Mouse (Mus musculus) limb, embryonic 15.5 days (tissue): ENCODE data around the gene Anapc4. TPM values are rescaled to one million over a fixed set of nuclear protein-coding genes. Genes with fewer than 3 reads are reported as not detected.

Experiments
- ATAC-seq: fragments of 200-750 bp; cut with Nextera tagmentation; 2 replicates; pipeline ENCODE4 v1.8.0; 2017; ENCODE audit warnings: low read depth, moderate TSS enrichment; ENCODE audit not compliant: insufficient number of reproducible peaks, low FRiP score, low TSS enrichment
- H3K27ac ChIP-seq: fragments of 300-500 bp; sonication (generic); 2 replicates; pipeline ENCODE4 v1.5.1; 2015; ENCODE audit warnings: moderate library complexity, mild to moderate bottlenecking, inconsistent platforms
- H3K27me3 ChIP-seq: fragments of 300-500 bp; sonication (generic); 2 replicates; pipeline ENCODE4 v1.6.1; 2015; ENCODE audit warnings: inconsistent platforms
- H3K36me3 ChIP-seq: fragments of 300-500 bp; sonication (generic); 2 replicates; pipeline ENCODE4 v1.6.1; 2015; ENCODE audit warnings: inconsistent platforms
- H3K4me1 ChIP-seq: fragments of 300-500 bp; sonication (generic); 2 replicates; pipeline ENCODE4 v1.6.1; 2015; ENCODE audit warnings: inconsistent platforms
- H3K4me2 ChIP-seq: fragments of 300-500 bp; sonication (generic); 2 replicates; pipeline ENCODE4 v1.6.1; 2015; ENCODE audit warnings: mild to moderate bottlenecking, inconsistent platforms
- H3K4me3 ChIP-seq: fragments of 300-500 bp; sonication (generic); 2 replicates; pipeline ENCODE4 v1.5.1; 2015; ENCODE audit warnings: mild to moderate bottlenecking, inconsistent platforms
- H3K9ac ChIP-seq: fragments of 300-500 bp; sonication (generic); 2 replicates; pipeline ENCODE4 v1.6.1; 2015; ENCODE audit warnings: inconsistent platforms
- H3K9me3 ChIP-seq: fragments of 300-500 bp; sonication (generic); 2 replicates; pipeline ENCODE4 v1.6.1; 2016; ENCODE audit warnings: inconsistent platforms
- WGBS: fragments of 180-500 bp; shearing (Covaris S2); methylation state at CpG from one replicate; pipeline ENCODE4 v1.1.7; 2015; 5-methylcytosine and 5-hydroxymethylcytosine counted together
- polyA plus RNA-seq: library from polyadenylated mRNA; unstranded; fragments of >200 nt; fragmentation: Nextera tagmentation; extraction: Ambion mirVana; gene quantifications from 2 replicates; pipeline ENCODE4 v1.2.1, GENCODE M21; 2015

Anapc4 gene
- polyA plus RNA-seq, 1 experiment from 2014 or later: 106 TPM

- 85% methylated on average over 10 of the region's 10 CpGs for WGBS
- no peak overlapping the region for H3K27ac ChIP-seq
- H3K4me1 ChIP-seq: 0 out of 2 replicates have a peak, but pooled peaks cover 3% of the 10 kb centered on the region
- no peaks in the 10 kb centered on the region for H3K36me3 ChIP-seq
- ATAC-seq: no peak
- H3K4me3 ChIP-seq: no peak overlapping the region
- no peak overlapping the region for H3K4me2 ChIP-seq
- H3K9ac ChIP-seq: no peak overlapping the region
- no peaks in the 10 kb centered on the region for H3K9me3 ChIP-seq
- no peaks in the 10 kb centered on the region for H3K27me3 ChIP-seq
These were observed 77.6 kb downstream of the Anapc4 start for GRCm38 (mm10) chr5:52911286-52911870.

GRCm38 (mm10) chr5:52913711-52914110 lies 79.9 kb downstream of the Anapc4 start:
- H3K27ac ChIP-seq: no peak overlapping the region
- no peak for ATAC-seq
- H3K4me1 ChIP-seq: 0 out of 2 replicates have a peak, but pooled peaks cover 3% of the 10 kb centered on the region
- H3K27me3 ChIP-seq: no peaks in the 10 kb centered on the region
- no peak overlapping the region for H3K4me2 ChIP-seq
- no peak overlapping the region for H3K9ac ChIP-seq
- H3K4me3 ChIP-seq: no peak overlapping the region
- no peaks in the 10 kb centered on the region for H3K9me3 ChIP-seq
- 81% methylated on average over 7 of the region's 7 CpGs for WGBS
- no peaks in the 10 kb centered on the region for H3K36me3 ChIP-seq

DNA sequence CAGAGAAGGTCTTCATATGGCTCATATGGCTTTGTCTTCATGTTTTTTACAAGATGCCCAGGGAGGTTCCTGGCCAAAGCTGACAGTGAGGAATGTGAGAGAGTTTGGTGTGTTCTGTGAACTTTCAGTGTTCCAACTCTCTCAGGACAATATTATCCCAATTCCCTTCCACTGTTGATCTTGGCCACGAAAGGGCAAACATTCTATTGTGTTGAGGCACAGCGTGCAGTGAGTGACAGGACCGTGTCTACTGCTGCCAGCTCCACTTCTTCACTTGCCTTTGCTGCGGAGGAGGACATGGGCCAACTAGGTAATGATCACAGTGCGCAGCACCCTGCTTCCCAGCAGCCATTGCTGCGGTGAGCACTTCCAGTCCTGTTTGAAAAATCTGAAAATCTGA lies 82.4 kb downstream of the Anapc4 start:
- Histone ChIP-seq H3K9me3 (no peaks in the 10 kb centered on the region), H3K27me3 (no peaks in the 10 kb centered on the region), H3K4me3 (no peak overlapping the region), H3K4me2 (no peak overlapping the region), H3K27ac (no peak overlapping the region), H3K36me3 (no peaks in the 10 kb centered on the region), H3K9ac (no peak overlapping the region), H3K4me1 (no peaks in the 10 kb centered on the region)
- no peak for ATAC-seq
- 84% methylated on average over 6 of the region's 6 CpGs for WGBS

Other genes starting within 250 kb of the Anapc4 start
- 7.9 and 8.5 TPM in 2 replicates for gene Sepsecs, start 164.3 kb upstream of the Anapc4 start, polyA plus RNA-seq
- 16.9 and 19.0 TPM in 2 replicates for gene Pi4k2b, start 92.4 kb upstream of the Anapc4 start, polyA plus RNA-seq
- gene Zcchc4, start 58.6 kb upstream of the Anapc4 start, polyA plus RNA-seq: 12.6 and 14.6 TPM in 2 replicates
- 1.2 and 1.4 TPM in 2 replicates for gene Slc34a2, start 204.1 kb downstream of the Anapc4 start, polyA plus RNA-seq